Mouse (Mus musculus): Measurements from ENCODE around the gene Pnpla8. TPM values are rescaled to one million over a fixed set of nuclear protein-coding genes. Genes with fewer than 3 reads are reported as not detected.
A peak's percentile ranks its signal among the peaks of the same experiment; 100 is the strongest.
"Not testable (repeated sequence)": the region's sequence is repeated elsewhere in the genome, so short reads cannot be mapped to it uniquely, and the experiment has no call there.

Pnpla8 gene
- total RNA-seq, 2 experiments from 2014 or later: 32.2 to 33.1 TPM

GRCm38 (mm10) chr12:44268728-44269302, 47.6 kb downstream of the Pnpla8 start:
- ATAC-seq (replicated peaks; ENCODE audit: poor library complexity): peak; percentile 88

GRCm38 (mm10) chr12:44269311-44269831, 48.2 kb downstream of the Pnpla8 start:
- peak; percentile 68 for ATAC-seq (replicated peaks; ENCODE audit: poor library complexity)

- no peak for ATAC-seq (replicated peaks; ENCODE audit: poor library complexity)
Measured at GRCm38 (mm10) chr12:44274125-44274835, 53.1 kb downstream of the Pnpla8 start.

- not testable (repeated sequence) for ATAC-seq (replicated peaks; ENCODE audit: poor library complexity)
Measured at GRCm38 (mm10) chr12:44280147-44280546, 59.0 kb downstream of the Pnpla8 start.

GRCm38 (mm10) chr12:44281534-44281933, 60.4 kb downstream of the Pnpla8 start:
- ATAC-seq (replicated peaks; ENCODE audit: poor library complexity): no peak

GRCm38 (mm10) chr12:44283378-44283777, 62.2 kb downstream of the Pnpla8 start:
- ATAC-seq (replicated peaks; ENCODE audit: poor library complexity): peak; percentile 59

- peak; percentile 35; the same call in 1 of the 2 replicates for ATAC-seq (replicated peaks; ENCODE audit: poor library complexity)
Measured at GRCm38 (mm10) chr12:44286992-44287391, 65.8 kb downstream of the Pnpla8 start.

GRCm38 (mm10) chr12:44292281-44292680, 71.1 kb downstream of the Pnpla8 start:
- ATAC-seq (replicated peaks; ENCODE audit: poor library complexity): peak; percentile 98

- ATAC-seq (replicated peaks; ENCODE audit: poor library complexity): no peak
Measured at GRCm38 (mm10) chr12:44300793-44301192, 79.6 kb downstream of the Pnpla8 start.

GRCm38 (mm10) chr12:44304012-44304411, 82.8 kb downstream of the Pnpla8 start:
- no peak for ATAC-seq (replicated peaks; ENCODE audit: poor library complexity)

GRCm38 (mm10) chr12:44304869-44305268, 83.7 kb downstream of the Pnpla8 start:
- ATAC-seq (replicated peaks; ENCODE audit: poor library complexity): no peak

- peak; percentile 44 for ATAC-seq (replicated peaks; ENCODE audit: poor library complexity)
Measured at GRCm38 (mm10) chr12:44308221-44308620, 87.1 kb downstream of the Pnpla8 start.

GRCm38 (mm10) chr12:44315212-44315611, 94.0 kb downstream of the Pnpla8 start:
- no peak for ATAC-seq (replicated peaks; ENCODE audit: poor library complexity)

GRCm38 (mm10) chr12:44325091-44325490, 103.9 kb downstream of the Pnpla8 start:
- ATAC-seq (replicated peaks; ENCODE audit: poor library complexity): no peak

- ATAC-seq (replicated peaks; ENCODE audit: poor library complexity): 0 out of 2 replicates have a peak, but pooled peaks have one; percentile 35
Measured at GRCm38 (mm10) chr12:44327452-44327851, 106.3 kb downstream of the Pnpla8 start.

GRCm38 (mm10) chr12:44328381-44329315, 107.5 kb downstream of the Pnpla8 start, which contains the start of gene Nrcam:
Gene Nrcam, plus strand, starts transcription at chr12:44328885.
- peak; percentile 59 for ATAC-seq (replicated peaks; ENCODE audit: poor library complexity)

- ATAC-seq (replicated peaks; ENCODE audit: poor library complexity): peak; percentile 30
Measured at GRCm38 (mm10) chr12:44329316-44330215, 108.4 kb downstream of the Pnpla8 start.

GRCm38 (mm10) chr12:44330216-44330719, 109.1 kb downstream of the Pnpla8 start:
- ATAC-seq (replicated peaks; ENCODE audit: poor library complexity): peak; percentile 32; the same call in 1 of the 2 replicates

GRCm38 (mm10) chr12:44337136-44337640, 116.0 kb downstream of the Pnpla8 start:
- ATAC-seq (replicated peaks; ENCODE audit: poor library complexity): no peak

All from megakaryocyte progenitor cell, adult 5-6 weeks (primary cell).